Mouse (Mus musculus) testis, adult 2 months (tissue): ENCODE measurements at regions not wholly inside any gene's neighbourhood (a gene's known extent, or its start where the extent isn't known, plus 50 kb on each side); places are given as distances from the start of the nearest gene placed in this dataset.
A peak's percentile ranks its signal among the peaks of the same experiment; 100 is the strongest.

ENCODE experiments used
- H3K27ac ChIP-seq: fragments of 200-500 bp; 2 replicates; pipeline ENCODE4 v1.5.1; 2012; ENCODE audit warnings: low read depth, low read length; ENCODE audit not compliant: control insufficient read depth, insufficient read depth
- H3K27me3 ChIP-seq: fragments of 200-500 bp; 2 replicates; pipeline ENCODE4 v1.6.1; 2012; ENCODE audit warnings: mild to moderate bottlenecking, low read length, moderate library complexity; ENCODE audit not compliant: control insufficient read depth, insufficient read depth
- H3K36me3 ChIP-seq: fragments of 200-500 bp; 2 replicates; pipeline ENCODE4 v1.6.1; 2012; ENCODE audit warnings: mild to moderate bottlenecking, low read length; ENCODE audit not compliant: control insufficient read depth, insufficient read depth
- H3K4me1 ChIP-seq: fragments of 200-500 bp; 2 replicates; pipeline ENCODE4 v1.6.1; 2012; ENCODE audit warnings: low read length; ENCODE audit not compliant: control insufficient read depth, insufficient read depth
- H3K4me3 ChIP-seq: fragments of 200-500 bp; 2 replicates; pipeline ENCODE4 v1.5.1; 2012; ENCODE audit warnings: low read depth, mild to moderate bottlenecking, low read length, moderate library complexity, mixed read lengths; ENCODE audit not compliant: control insufficient read depth
- CTCF ChIP-seq: fragments of 200-500 bp; IDR thresholded peaks from 2 replicates; pipeline ENCODE4 v1.5.1; 2012; ENCODE audit warnings: low read depth, mild to moderate bottlenecking, inconsistent platforms, low read length, moderate library complexity; ENCODE audit not compliant: control insufficient read depth, insufficient read depth, insufficient replicate concordance
- POLR2A ChIP-seq: fragments of 200-500 bp; IDR thresholded peaks from 2 replicates; pipeline ENCODE4 v1.6.1; 2012; ENCODE audit warnings: low read depth, mild to moderate bottlenecking, inconsistent platforms, low read length, moderate library complexity; ENCODE audit not compliant: control insufficient read depth

DNA sequence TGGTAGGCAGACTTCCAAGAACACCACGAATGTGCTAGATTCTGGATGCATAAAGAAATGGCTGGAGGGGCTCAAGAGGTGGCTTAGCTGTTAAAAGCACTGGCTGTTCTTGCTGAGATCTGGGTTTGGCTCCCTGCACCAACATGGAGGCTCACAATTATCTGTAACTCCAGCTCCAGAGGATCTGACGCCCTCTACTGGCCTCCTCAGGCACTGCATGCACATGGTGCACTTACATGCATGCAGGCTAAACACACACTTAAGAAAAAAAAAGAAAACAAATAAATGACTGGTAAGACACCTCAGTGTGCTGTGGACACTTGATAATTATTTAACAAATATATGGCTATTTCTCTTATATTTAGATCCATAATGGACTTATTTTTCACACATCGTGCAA lies 139.2 kb upstream of the Foxd3 start:
- no peak for TF ChIP-seq POLR2A
- TF ChIP-seq CTCF = peak; percentile 83; the same call in 1 of the 2 replicates
- no peaks in the 10 kb centered on the region for H3K27me3 ChIP-seq
- peaks cover 2% of the 10 kb centered on the region; the same call in 1 of the 2 replicates for H3K4me1 ChIP-seq
- H3K27ac ChIP-seq = no peak overlapping the region
- no peak overlapping the region for H3K4me3 ChIP-seq
- no peaks in the 10 kb centered on the region for H3K36me3 ChIP-seq

DNA sequence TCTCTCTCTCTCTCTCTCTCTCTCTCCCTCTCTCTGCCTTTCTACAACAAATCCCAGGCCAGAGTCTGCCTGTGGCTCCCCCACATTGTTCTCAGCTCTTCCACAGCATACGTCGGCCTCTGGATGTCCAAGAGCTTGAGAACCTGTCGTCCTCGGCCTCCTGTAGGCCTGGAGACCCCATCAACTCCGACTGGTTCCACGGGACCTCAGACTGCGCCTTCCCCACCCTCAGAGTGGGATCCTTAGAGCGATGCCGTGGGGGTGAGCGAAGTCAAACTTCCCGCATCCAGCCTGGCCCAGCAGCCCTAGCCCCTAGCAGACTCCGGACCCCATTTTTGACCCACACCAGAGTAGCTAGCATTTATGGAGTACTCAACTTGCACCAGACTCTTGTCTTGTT lies 128.7 kb upstream of the Foxd3 start:
- H3K36me3 ChIP-seq = no peaks in the 10 kb centered on the region
- no peaks in the 10 kb centered on the region for H3K27me3 ChIP-seq
- no peak overlapping the region for H3K27ac ChIP-seq
- no peak overlapping the region for H3K4me3 ChIP-seq
- TF ChIP-seq CTCF (no peak), POLR2A (no peak)
- H3K4me1 ChIP-seq = peaks cover 3% of the 10 kb centered on the region; the same call in 1 of the 2 replicates

DNA sequence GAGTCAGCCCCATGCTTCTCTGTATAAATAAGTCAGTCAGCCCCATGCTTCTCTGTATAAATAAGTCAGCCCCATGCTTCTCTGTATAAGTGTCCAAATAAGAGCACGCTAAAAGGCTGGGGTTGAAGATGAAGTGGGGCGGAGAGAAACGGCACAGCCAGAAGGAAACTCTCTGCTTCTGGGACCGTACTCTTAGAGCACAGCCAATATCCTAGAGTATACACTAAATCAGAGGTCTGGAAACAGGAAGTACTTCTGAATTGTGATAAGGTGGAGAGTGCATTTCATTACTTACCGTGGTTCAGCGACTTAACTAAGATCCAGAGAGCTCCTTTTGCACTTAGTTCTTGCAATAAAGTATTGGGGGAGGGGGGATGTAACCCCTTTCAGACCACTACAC lies 112.1 kb upstream of the Foxd3 start:
- H3K4me1 ChIP-seq = no peaks in the 10 kb centered on the region
- H3K27me3 ChIP-seq = no peaks in the 10 kb centered on the region
- no peak overlapping the region for H3K27ac ChIP-seq
- H3K36me3 ChIP-seq = no peaks in the 10 kb centered on the region
- TF ChIP-seq CTCF (no peak), POLR2A (no peak)
- H3K4me3 ChIP-seq = no peak overlapping the region

DNA sequence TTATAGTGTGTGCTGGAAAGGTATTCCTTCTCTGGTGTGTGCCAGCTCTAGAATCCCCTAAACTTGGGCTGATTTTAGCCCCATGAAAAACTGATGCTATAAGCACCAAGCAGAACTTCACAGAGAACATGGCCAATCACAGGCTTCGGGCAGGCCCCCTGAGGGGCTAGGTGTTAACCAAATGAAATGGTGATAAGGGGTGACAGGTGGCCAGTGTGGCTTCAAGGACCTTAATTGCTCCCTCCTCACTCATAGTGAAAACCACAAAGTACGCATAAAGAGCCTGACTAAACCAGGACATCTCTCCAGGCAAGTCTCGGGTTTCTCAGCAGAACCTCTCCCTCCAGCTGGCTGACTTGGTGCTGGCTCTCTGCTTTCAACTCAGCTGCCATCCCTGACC lies 110.4 kb upstream of the Foxd3 start:
- H3K4me3 ChIP-seq = no peak overlapping the region
- no peaks in the 10 kb centered on the region for H3K36me3 ChIP-seq
- TF ChIP-seq POLR2A (no peak), CTCF (no peak)
- H3K27me3 ChIP-seq = no peaks in the 10 kb centered on the region
- H3K27ac ChIP-seq = no peak overlapping the region
- no peaks in the 10 kb centered on the region for H3K4me1 ChIP-seq

DNA sequence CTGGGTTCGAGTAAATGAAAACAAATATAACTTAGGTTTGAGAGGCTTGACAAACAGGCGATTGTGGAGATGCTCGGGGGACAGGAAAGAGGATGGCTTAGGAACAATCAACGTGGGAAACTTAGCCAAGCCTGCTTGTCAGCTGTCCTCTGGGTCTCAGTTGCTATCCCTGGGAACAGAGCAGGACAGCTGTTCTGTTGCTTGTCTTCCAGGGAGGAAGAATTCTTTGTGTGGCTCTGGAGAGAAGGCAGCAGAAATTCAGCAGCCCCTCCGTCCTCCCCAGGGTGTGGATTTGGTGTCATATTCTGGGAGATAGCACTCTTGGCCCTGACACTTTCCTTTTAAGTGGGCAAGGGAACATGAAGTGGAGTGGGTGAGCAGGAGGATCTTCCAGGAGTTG lies 98.1 kb upstream of the Foxd3 start:
- no peaks in the 10 kb centered on the region for H3K36me3 ChIP-seq
- no peaks in the 10 kb centered on the region for H3K27me3 ChIP-seq
- no peak for TF ChIP-seq CTCF
- no peak for TF ChIP-seq POLR2A
- no peak overlapping the region for H3K27ac ChIP-seq
- H3K4me1 ChIP-seq = no peaks in the 10 kb centered on the region
- no peak overlapping the region for H3K4me3 ChIP-seq

DNA sequence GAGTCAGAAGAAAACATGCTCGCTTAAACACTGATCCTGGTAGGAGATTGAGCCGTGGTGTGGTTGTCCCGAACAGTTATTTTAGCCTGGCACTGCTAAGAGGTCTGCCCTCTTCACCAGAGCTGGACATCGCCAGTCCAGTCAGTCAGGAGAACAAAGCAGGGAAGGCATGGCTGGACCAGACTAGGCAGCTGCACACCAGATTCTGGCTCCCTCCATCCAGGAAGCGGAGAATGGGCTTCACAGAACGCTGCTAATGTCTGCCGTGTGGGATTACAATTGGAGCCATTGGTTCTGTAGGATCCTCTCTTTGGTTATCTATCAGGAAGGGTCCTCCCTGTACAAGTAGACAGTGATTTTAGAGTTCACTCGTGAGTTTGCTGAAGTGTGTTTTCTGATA lies 95.5 kb upstream of the Foxd3 start:
- Histone ChIP-seq H3K27ac (no peak overlapping the region), H3K27me3 (no peaks in the 10 kb centered on the region), H3K4me3 (no peak overlapping the region), H3K4me1 (no peaks in the 10 kb centered on the region), H3K36me3 (no peaks in the 10 kb centered on the region)
- no peak for TF ChIP-seq POLR2A
- TF ChIP-seq CTCF = no peak

DNA sequence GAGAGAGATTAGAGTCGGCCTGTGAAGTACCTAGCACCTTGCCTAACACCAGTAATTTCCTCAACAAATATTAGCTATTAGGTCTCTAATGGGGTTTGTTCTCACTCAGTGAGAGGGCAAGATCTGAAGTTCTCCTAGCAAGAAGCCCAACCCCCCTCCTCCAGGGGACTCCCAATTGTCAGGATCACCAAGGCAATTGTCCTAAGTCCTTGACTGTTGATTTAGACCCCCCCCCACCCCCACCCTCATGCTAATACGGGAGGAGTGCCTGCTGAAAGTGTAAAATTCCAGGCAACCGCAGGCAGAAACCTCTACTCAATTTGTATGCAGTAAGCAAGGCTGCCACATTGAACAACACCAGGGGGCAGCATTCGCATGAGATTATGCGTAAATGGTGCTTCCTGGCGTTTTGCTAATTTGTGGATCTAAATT lies 94.6 kb upstream of the Foxd3 start:
- no peaks in the 10 kb centered on the region for H3K4me1 ChIP-seq
- no peaks in the 10 kb centered on the region for H3K27me3 ChIP-seq
- no peak for TF ChIP-seq POLR2A
- no peak for TF ChIP-seq CTCF
- no peak overlapping the region for H3K27ac ChIP-seq
- no peaks in the 10 kb centered on the region for H3K36me3 ChIP-seq
- H3K4me3 ChIP-seq = no peak overlapping the region

DNA sequence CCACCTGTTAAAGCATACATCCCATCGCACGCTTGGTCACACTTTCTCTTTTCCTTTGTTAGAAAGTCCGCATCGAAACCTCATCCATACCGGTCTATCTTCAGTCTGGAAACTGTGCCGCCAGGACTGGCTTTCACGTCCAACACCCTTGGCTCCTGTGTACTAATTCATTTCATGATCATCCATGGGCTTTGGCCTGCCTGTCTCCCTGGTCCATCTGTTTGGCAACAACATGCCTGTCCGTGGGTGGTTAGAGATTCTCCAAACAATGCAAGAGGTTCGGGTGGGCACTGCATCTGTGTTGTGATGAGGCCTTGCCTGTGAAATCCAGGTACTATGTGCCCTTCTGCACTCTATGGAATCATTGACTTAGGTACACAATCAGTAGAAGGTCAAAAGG lies 90.7 kb upstream of the Foxd3 start:
- no peak overlapping the region for H3K4me3 ChIP-seq
- no peak overlapping the region for H3K27ac ChIP-seq
- no peaks in the 10 kb centered on the region for H3K4me1 ChIP-seq
- TF ChIP-seq POLR2A (no peak), CTCF (no peak)
- no peaks in the 10 kb centered on the region for H3K27me3 ChIP-seq
- H3K36me3 ChIP-seq = no peaks in the 10 kb centered on the region
